27 mouse cellular contexts compared by ENCODE assay signal in the genomic region with DNA sequence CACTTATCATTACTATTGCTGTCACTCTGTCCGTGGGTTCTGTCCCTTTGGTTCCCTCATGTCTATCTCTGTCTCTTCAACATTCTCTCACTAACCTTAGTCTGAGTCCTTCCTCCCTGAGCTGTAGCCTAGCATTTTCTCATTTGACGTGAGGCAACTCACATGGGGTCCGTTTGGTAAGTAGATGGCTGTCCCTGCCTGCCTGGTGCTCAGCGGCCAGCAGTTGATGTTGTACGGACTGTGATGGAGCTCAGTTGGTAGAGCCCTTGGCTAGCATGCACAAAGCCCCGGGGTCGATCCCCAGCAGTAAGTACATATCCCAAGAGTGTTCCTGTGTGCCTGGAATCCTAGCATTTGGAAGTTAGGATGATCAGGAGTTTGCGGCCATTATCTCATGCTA.
"Had no signal": no experiment of that assay in that cellular context is flagged by ENCODE, and none has a peak within 500 bp of the region (broad histone marks: within the 10 kb centered on the region; RNA-seq: fewer than 3 reads in every experiment).

No protein-coding gene starts in this region.

- H3K27ac ChIP-seq: limb, embryonic 10.5 days; limb, embryonic 12.5 days; limb, embryonic 13.5 days; limb, embryonic 15.5 days; liver, embryonic 12.5 days; liver, embryonic 13.5 days; liver, embryonic 14.5 days; liver, embryonic 15.5 days; lung, embryonic 15.5 days; macrophage; midbrain, embryonic 10.5 days; midbrain, embryonic 12.5 days; midbrain, embryonic 13.5 days; midbrain, embryonic 15.5 days; neural tube, embryonic 12.5 days had no signal

- DNase-seq: liver; liver, embryonic 13.5 days; liver, postnatal 0 days; lung, adult 18-20 months; lung, adult 2 months; lung, embryonic 14.5 days; lung, postnatal 10 days; lung, postnatal 14 days; lung, postnatal 36 days; lung, postnatal 4 days; midbrain, embryonic 14.5 days had no signal

- H3K4me3 ChIP-seq: limb, embryonic 10.5 days; limb, embryonic 12.5 days; limb, embryonic 13.5 days; limb, embryonic 15.5 days; liver, embryonic 12.5 days; liver, embryonic 13.5 days; liver, embryonic 15.5 days; lung, embryonic 15.5 days; megakaryocyte, embryonic 14.5 days; midbrain, embryonic 10.5 days; midbrain, embryonic 12.5 days; midbrain, embryonic 13.5 days; midbrain, embryonic 15.5 days; myocyte; neural tube, embryonic 12.5 days had no signal
